Mouse (Mus musculus) midbrain, postnatal 0 days (tissue): ENCODE measurements around the gene Spin2e. TPM values are rescaled to one million over a fixed set of nuclear protein-coding genes. Genes with fewer than 3 reads are reported as not detected.
"Not testable (repeated sequence)": the region's sequence is repeated elsewhere in the genome, so short reads cannot be mapped to it uniquely, and the experiment has no call there.

Source experiments
- ATAC-seq: fragments of 200-750 bp; cut with Nextera tagmentation; 2 replicates; pipeline ENCODE4 v1.8.0; 2017; ENCODE audit warnings: moderate number of reproducible peaks, mild to moderate bottlenecking, moderate TSS enrichment, moderate library complexity; ENCODE audit not compliant: low FRiP score
- DNase-seq: peaks from one replicate; pipeline ENCODE4 v3.0.0-alpha.2; 2015; ENCODE audit warnings: low spot score
- H3K27ac ChIP-seq: fragments of 300-500 bp; sonication (generic); 2 replicates; pipeline ENCODE4 v1.5.1; 2014; ENCODE audit warnings: low read depth, mild to moderate bottlenecking, low read length, mixed read lengths
- H3K27me3 ChIP-seq: fragments of 300-500 bp; sonication (generic); 2 replicates; pipeline ENCODE4 v1.6.1; 2014; ENCODE audit warnings: low read length, control low read depth, mixed read lengths; ENCODE audit not compliant: insufficient read depth
- H3K36me3 ChIP-seq: fragments of 300-500 bp; sonication (generic); 2 replicates; pipeline ENCODE4 v1.6.1; 2014; ENCODE audit warnings: low read length, control low read depth, mixed read lengths; ENCODE audit not compliant: insufficient read depth
- H3K4me1 ChIP-seq: fragments of 300-500 bp; sonication (generic); 2 replicates; pipeline ENCODE4 v1.6.1; 2014; ENCODE audit warnings: mild to moderate bottlenecking, control low read depth, antibody characterized with exemption, low read length, mixed read lengths; ENCODE audit not compliant: insufficient read depth
- H3K4me2 ChIP-seq: fragments of 300-500 bp; sonication (generic); 2 replicates; pipeline ENCODE4 v1.6.1; 2014; ENCODE audit warnings: low read depth, mild to moderate bottlenecking, low read length, mixed read lengths; ENCODE audit not compliant: poor library complexity, severe bottlenecking
- H3K4me3 ChIP-seq: fragments of 300-500 bp; sonication (generic); 2 replicates; pipeline ENCODE4 v1.5.1; 2014; ENCODE audit warnings: low read depth, mild to moderate bottlenecking, low read length, moderate library complexity
- H3K9ac ChIP-seq: fragments of 300-500 bp; sonication (generic); replicated peaks from 2 replicates; pipeline ENCODE4 v1.6.1; 2014; ENCODE audit warnings: mild to moderate bottlenecking, low read length, moderate library complexity, mixed read lengths; ENCODE audit not compliant: poor library complexity, severe bottlenecking
- H3K9me3 ChIP-seq: fragments of 300-500 bp; sonication (generic); 2 replicates; pipeline ENCODE4 v1.6.1; 2016; ENCODE audit warnings: low read length, control low read depth
- WGBS: fragments of 180-500 bp; shearing (Covaris S2); extraction: QIAGEN DNeasy Blood & Tissue Kit; methylation state at CpG from one replicate; pipeline ENCODE4 v1.1.7; 2014; 5-methylcytosine and 5-hydroxymethylcytosine counted together
- polyA plus RNA-seq: library from polyadenylated mRNA; unstranded; fragments of >200 nt; fragmentation: Nextera tagmentation; extraction: Ambion mirVana; gene quantifications from 2 replicates; pipeline ENCODE4 v1.2.1, GENCODE M21; 2015
- total RNA-seq: library from RNA; depleted of rRNA; stranded (reverse); fragments of >200 nt; gene quantifications from 2 replicates; pipeline ENCODE4 v1.2.3, GENCODE M21; 2014; rRNA removed

Gene Spin2e
- total RNA-seq (not detected in 2 replicates), polyA plus RNA-seq (not detected in 2 replicates)

- WGBS: 88% methylated on average over 1 of the region's 2 CpGs
- ATAC-seq, H3K9ac ChIP-seq, H3K4me1 ChIP-seq, H3K27ac ChIP-seq, H3K4me2 ChIP-seq, H3K27me3 ChIP-seq, DNase-seq, H3K36me3 ChIP-seq, H3K9me3 ChIP-seq, H3K4me3 ChIP-seq: not testable (repeated sequence)
Observed at GRCm38 (mm10) chrX:31618820-31619219, at the start of gene Spin2e. TSS of gene Spin2e (minus strand) at chrX:31618920.

- not testable (repeated sequence) for H3K27ac ChIP-seq, H3K4me2 ChIP-seq, ATAC-seq, H3K27me3 ChIP-seq, H3K4me1 ChIP-seq, H3K36me3 ChIP-seq, H3K4me3 ChIP-seq, H3K9ac ChIP-seq, H3K9me3 ChIP-seq, DNase-seq
- WGBS: no CpG with 5 or more reads among the region's 1 CpGs
Observed at GRCm38 (mm10) chrX:31574183-31574582, 44.5 kb downstream of the Spin2e start, which contains the start of gene Gm21883. TSS of gene Gm21883 (minus strand) at chrX:31574283.

Other genes starting within 250 kb of the Spin2e start
- not detected in 2 replicates for gene Btbd35f19, start 235.0 kb downstream of the Spin2e start, total RNA-seq
- not detected in 2 replicates for gene Btbd35f19, start 235.0 kb downstream of the Spin2e start, polyA plus RNA-seq
- gene Gm21883, start 44.6 kb downstream of the Spin2e start, total RNA-seq: not detected in 2 replicates
- not detected in 2 replicates for gene Gm21883, start 44.6 kb downstream of the Spin2e start, polyA plus RNA-seq
- gene Btbd35f25, start 98.2 kb upstream of the Spin2e start, total RNA-seq: not detected in 2 replicates
- not detected in 2 replicates for gene Btbd35f25, start 98.2 kb upstream of the Spin2e start, polyA plus RNA-seq